Mouse (Mus musculus): ENCODE results near the gene Idh2. TPM values are rescaled to one million over a fixed set of nuclear protein-coding genes. Genes with fewer than 3 reads are reported as not detected.

Gene Idh2
- polyA plus RNA-seq, 2 experiments = 457 to 595 TPM

DNA sequence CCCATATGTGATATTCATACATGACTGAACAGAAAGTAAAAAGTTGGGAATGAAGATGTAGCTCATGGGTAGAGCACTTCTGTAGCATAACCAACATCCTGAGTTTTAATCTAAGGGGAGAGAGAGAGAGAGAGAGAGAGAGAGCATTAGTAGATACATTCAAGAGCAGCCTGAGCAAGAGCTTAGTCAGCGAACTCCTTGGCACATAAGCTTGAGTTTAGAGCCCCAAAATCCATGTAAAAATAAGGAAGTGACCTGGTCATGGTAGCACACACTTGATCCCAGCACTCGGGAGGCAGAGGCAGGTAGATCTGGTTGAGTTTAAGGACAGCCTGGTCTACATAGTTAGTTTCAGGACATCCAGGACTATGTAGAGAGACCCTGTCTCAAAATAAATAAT is 8.5 kb upstream of the Idh2 start:
- ATAC-seq (ENCODE audit: low FRiP score, low read depth) = no peak
- Histone ChIP-seq H3K9ac (ENCODE audit: low read depth, low read length, severe bottlenecking) (no peak overlapping the region), H3K9me3 (ENCODE audit: control insufficient read depth, low read length) (no peaks in the 10 kb centered on the region), H3K4me2 (replicated peaks; ENCODE audit: low read depth, low read length, severe bottlenecking) (no peak overlapping the region), H3K27me3 (ENCODE audit: control insufficient read depth, insufficient read depth, low read length) (no peaks in the 10 kb centered on the region), H3K4me3 (replicated peaks; ENCODE audit: low read length) (no peak overlapping the region), H3K36me3 (ENCODE audit: control insufficient read depth, insufficient read depth, low read length) (no peaks in the 10 kb centered on the region), H3K4me1 (ENCODE audit: control insufficient read depth, insufficient read depth, low read length) (no peaks in the 10 kb centered on the region; the same call in 1 of the 2 replicates), H3K27ac (replicated peaks; ENCODE audit: low read depth, low read length) (no peak overlapping the region)
- no peak for TF ChIP-seq POLR2A (IDR thresholded peaks at IDR 0.05; ENCODE audit: borderline replicate concordance, extremely low read depth, insufficient read depth, insufficient read length)
- no peak for DNase-seq (ENCODE audit: low spot score)
- 88% methylated on average over 2 of the region's 2 CpGs for WGBS

GRCm38 (mm10) chr7:80123115-80123514 is 7.9 kb upstream of the Idh2 start:
- DNase-seq (ENCODE audit: low spot score) = no peak
- WGBS = 48% methylated on average over 4 of the region's 4 CpGs

DNA sequence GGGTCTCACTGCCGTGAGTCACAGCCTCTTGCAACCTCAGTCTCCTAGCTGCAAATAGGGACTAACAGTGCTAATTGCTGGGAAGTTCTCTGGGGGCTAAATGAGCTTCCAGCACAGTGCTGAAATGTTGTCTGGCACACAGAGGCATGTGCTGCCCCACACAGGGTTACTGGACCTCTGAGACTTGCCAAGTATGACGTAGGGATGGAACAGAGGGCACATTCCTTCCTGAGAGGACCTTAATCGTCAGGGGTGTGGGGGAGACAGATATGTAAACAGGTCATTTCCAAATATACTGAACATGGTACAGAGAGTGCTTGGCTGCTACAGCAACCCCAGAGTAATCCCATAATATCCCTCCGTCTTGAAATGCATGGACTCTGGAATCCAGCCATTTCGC is 5.9 kb upstream of the Idh2 start:
- no peak overlapping the region for H3K27ac ChIP-seq (replicated peaks; ENCODE audit: low read depth, low read length)
- no peaks in the 10 kb centered on the region for H3K36me3 ChIP-seq (ENCODE audit: control insufficient read depth, insufficient read depth, low read length)
- H3K9me3 ChIP-seq (ENCODE audit: control insufficient read depth, low read length) = no peaks in the 10 kb centered on the region
- ATAC-seq (ENCODE audit: low FRiP score, low read depth) = no peak
- H3K4me1 ChIP-seq (ENCODE audit: control insufficient read depth, insufficient read depth, low read length) = peaks cover 4% of the 10 kb centered on the region
- no peaks in the 10 kb centered on the region for H3K27me3 ChIP-seq (ENCODE audit: control insufficient read depth, insufficient read depth, low read length)
- TF ChIP-seq POLR2A (IDR thresholded peaks at IDR 0.05; ENCODE audit: borderline replicate concordance, extremely low read depth, insufficient read depth, insufficient read length) = no peak
- H3K9ac ChIP-seq (ENCODE audit: low read depth, low read length, severe bottlenecking) = no peak overlapping the region
- H3K4me2 ChIP-seq (replicated peaks; ENCODE audit: low read depth, low read length, severe bottlenecking) = no peak overlapping the region
- no peak for DNase-seq (ENCODE audit: low spot score)
- H3K4me3 ChIP-seq (replicated peaks; ENCODE audit: low read length) = no peak overlapping the region
- 46% methylated on average over 5 of the region's 5 CpGs for WGBS

More at GRCm38 (mm10) chr7:80123115-80123514, 7.9 kb upstream of the Idh2 start:
- H3K4me2 ChIP-seq (replicated peaks; ENCODE audit: low read depth, low read length, severe bottlenecking) = no peak overlapping the region
- no peaks in the 10 kb centered on the region; the same call in 1 of the 2 replicates for H3K4me1 ChIP-seq (ENCODE audit: control insufficient read depth, insufficient read depth, low read length)
- H3K27ac ChIP-seq (replicated peaks; ENCODE audit: low read depth, low read length) = no peak overlapping the region
- no peak overlapping the region for H3K9ac ChIP-seq (ENCODE audit: low read depth, low read length, severe bottlenecking)
- H3K36me3 ChIP-seq (ENCODE audit: control insufficient read depth, insufficient read depth, low read length) = no peaks in the 10 kb centered on the region
- H3K9me3 ChIP-seq (ENCODE audit: control insufficient read depth, low read length) = no peaks in the 10 kb centered on the region
- H3K4me3 ChIP-seq (replicated peaks; ENCODE audit: low read length) = no peak overlapping the region
- ATAC-seq (ENCODE audit: low FRiP score, low read depth) = no peak
- H3K27me3 ChIP-seq (ENCODE audit: control insufficient read depth, insufficient read depth, low read length) = no peaks in the 10 kb centered on the region
- TF ChIP-seq POLR2A (IDR thresholded peaks at IDR 0.05; ENCODE audit: borderline replicate concordance, extremely low read depth, insufficient read depth, insufficient read length) = no peak

- H3K4me2 ChIP-seq (replicated peaks; ENCODE audit: low read depth, low read length, severe bottlenecking) = no peak overlapping the region
- no peaks in the 10 kb centered on the region for H3K27me3 ChIP-seq (ENCODE audit: control insufficient read depth, insufficient read depth, low read length)
- H3K27ac ChIP-seq (replicated peaks; ENCODE audit: low read depth, low read length) = no peak overlapping the region
- ATAC-seq (ENCODE audit: low FRiP score, low read depth) = no peak
- no peak for DNase-seq (ENCODE audit: low spot score)
- no peak overlapping the region for H3K4me3 ChIP-seq (replicated peaks; ENCODE audit: low read length)
- H3K4me1 ChIP-seq (ENCODE audit: control insufficient read depth, insufficient read depth, low read length) = peaks cover 9% of the 10 kb centered on the region
- WGBS = 51% methylated on average over 4 of the region's 4 CpGs
- no peaks in the 10 kb centered on the region for H3K9me3 ChIP-seq (ENCODE audit: control insufficient read depth, low read length)
- no peaks in the 10 kb centered on the region for H3K36me3 ChIP-seq (ENCODE audit: control insufficient read depth, insufficient read depth, low read length)
- TF ChIP-seq POLR2A (IDR thresholded peaks at IDR 0.05; ENCODE audit: borderline replicate concordance, extremely low read depth, insufficient read depth, insufficient read length) = no peak
- no peak overlapping the region for H3K9ac ChIP-seq (ENCODE audit: low read depth, low read length, severe bottlenecking)
Observed at GRCm38 (mm10) chr7:80119198-80119597, 4.0 kb upstream of the Idh2 start.

DNA sequence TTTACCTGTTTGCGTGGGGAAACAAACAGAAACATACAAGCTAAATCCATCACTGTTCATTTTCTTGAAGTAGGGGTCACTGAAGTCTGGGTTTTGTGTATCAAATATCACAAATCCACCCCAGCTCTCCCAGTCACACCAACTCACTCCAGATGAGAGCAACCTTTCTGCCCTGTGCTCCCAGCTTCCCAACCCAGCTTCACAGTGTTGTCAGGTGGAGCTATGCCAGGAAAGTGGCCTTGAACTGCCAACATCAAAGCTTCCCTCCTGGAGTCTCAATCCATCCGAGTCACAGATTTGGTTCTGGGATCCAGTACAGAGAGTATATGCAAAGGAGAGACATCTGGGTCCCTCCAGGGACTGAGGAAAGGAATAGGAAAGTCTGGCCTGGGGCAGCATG is 966 bp upstream of the Idh2 start:
- DNase-seq (ENCODE audit: low spot score) = no peak
- no peaks in the 10 kb centered on the region for H3K9me3 ChIP-seq (ENCODE audit: control insufficient read depth, low read length)
- no peak for TF ChIP-seq POLR2A (IDR thresholded peaks at IDR 0.05; ENCODE audit: borderline replicate concordance, extremely low read depth, insufficient read depth, insufficient read length)
- peak overlapping the region; percentile 82 for H3K4me2 ChIP-seq (replicated peaks; ENCODE audit: low read depth, low read length, severe bottlenecking)
- H3K9ac ChIP-seq (ENCODE audit: low read depth, low read length, severe bottlenecking) = 0 out of 2 replicates have a peak overlapping the region, but pooled peaks have one; percentile 97
- ATAC-seq (ENCODE audit: low FRiP score, low read depth) = no peak
- no peaks in the 10 kb centered on the region for H3K27me3 ChIP-seq (ENCODE audit: control insufficient read depth, insufficient read depth, low read length)
- H3K27ac ChIP-seq (replicated peaks; ENCODE audit: low read depth, low read length) = no peak overlapping the region
- 75% methylated on average over 2 of the region's 2 CpGs for WGBS
- H3K4me1 ChIP-seq (ENCODE audit: control insufficient read depth, insufficient read depth, low read length) = peaks cover 25% of the 10 kb centered on the region
- no peaks in the 10 kb centered on the region; the same call in 1 of the 2 replicates for H3K36me3 ChIP-seq (ENCODE audit: control insufficient read depth, insufficient read depth, low read length)
- peak overlapping the region; percentile 99; the same call in 1 of the 2 replicates for H3K4me3 ChIP-seq (replicated peaks; ENCODE audit: low read length)

All from limb, embryonic 14.5 days (tissue).